Mouse (Mus musculus): ENCODE results near the gene Mrpl22.
"Not testable (repeated sequence)": the region's sequence is repeated elsewhere in the genome, so short reads cannot be mapped to it uniquely, and the experiment has no call there.

The Mrpl22 gene

DNA sequence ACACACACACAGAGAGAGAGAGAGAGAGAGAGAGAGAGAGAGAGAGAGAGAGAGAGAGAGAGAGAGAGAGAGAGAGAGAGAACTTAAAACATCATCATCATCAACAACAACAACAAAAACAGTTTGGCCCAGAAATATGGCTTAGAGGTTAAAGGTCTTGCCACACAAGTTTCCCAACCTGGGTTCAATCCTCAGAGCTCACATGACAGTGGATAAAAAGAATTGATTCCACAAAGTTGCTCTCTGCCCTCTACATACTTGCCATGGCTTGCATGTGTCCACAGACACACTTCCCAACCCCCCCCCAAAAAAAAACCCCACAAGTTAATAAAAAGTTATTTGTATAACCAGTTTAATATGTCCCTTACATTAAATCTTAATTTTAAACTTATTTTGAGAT is 55.0 kb downstream of the Mrpl22 start:
- DNase-seq (ENCODE audit: low spot score), result no peak

DNA sequence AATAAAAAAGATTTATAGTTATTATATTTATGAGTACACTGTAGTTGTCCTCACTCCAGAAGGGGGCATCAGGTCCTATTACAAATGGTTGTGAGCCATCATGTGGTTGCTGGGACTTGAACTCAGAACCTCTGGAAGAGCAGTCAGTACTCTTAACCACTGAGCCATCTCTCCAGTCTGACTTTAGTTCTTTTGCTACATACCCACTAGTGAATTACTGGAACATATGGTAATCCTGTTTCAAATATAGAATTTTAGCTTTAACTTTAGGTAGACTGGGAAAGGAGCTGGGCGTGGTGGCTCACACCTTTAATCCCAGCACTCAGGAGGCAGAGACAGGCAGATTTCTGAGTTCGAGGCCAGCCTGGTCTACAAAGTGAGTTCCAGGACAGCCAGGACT is 56.6 kb downstream of the Mrpl22 start:
- not testable (repeated sequence) for DNase-seq (ENCODE audit: low spot score)
